In genomic region chr2:152707627-152708026, GRCm38 (mm10) we compare ENCODE assay signal across 7 mouse cellular contexts. TPM values are rescaled to one million over a fixed set of nuclear protein-coding genes. Genes with fewer than 3 reads are reported as not detected.
A peak's percentile ranks its signal among the peaks of the same experiment; 100 is the strongest.
DNase-seq lines count a peak whose midpoint lies in the region; ATAC-seq and TF ChIP-seq lines count a peak whose summit lies in the region.

No protein-coding gene starts in this region.

- ATAC-seq in midbrain, embryonic 14.5 days (ENCODE audit: low FRiP score, low TSS enrichment), result peak; percentile 92
- ATAC-seq in stomach, postnatal 0 days (ENCODE audit: low FRiP score, low TSS enrichment), result peak; percentile 96

- H3K4me3 ChIP-seq in embryonic facial prominence, embryonic 10.5 days, result peak overlapping the region; percentile 61
- peak overlapping the region; percentile 49 for H3K4me3 ChIP-seq in limb, embryonic 10.5 days
- peak overlapping the region; percentile 41 for H3K4me3 ChIP-seq in midbrain, embryonic 14.5 days (replicated peaks; ENCODE audit: low read depth, low read length)
- H3K4me3 ChIP-seq in stomach, postnatal 0 days (ENCODE audit: low read depth, low read length), result peak overlapping the region; percentile 39

- TF ChIP-seq CTCF in brain, embryonic 14.5 days (IDR thresholded peaks at IDR 0.05; ENCODE audit: borderline replicate concordance, extremely low read depth, insufficient read depth, insufficient read length), result no peak
- no peak for TF ChIP-seq CTCF in stomach, postnatal 0 days (IDR thresholded peaks at IDR 0.05; ENCODE audit: low read depth)

- TF ChIP-seq EP300 in stomach, postnatal 0 days (optimal IDR thresholded peaks at IDR 0.05), result peak; percentile 64

- H3K4me2 ChIP-seq in midbrain, embryonic 14.5 days (ENCODE audit: low read length), result peak overlapping the region; percentile 62
- H3K4me2 ChIP-seq in stomach, postnatal 0 days (replicated peaks; ENCODE audit: low read depth), result peak overlapping the region; percentile 63

- peak; percentile 78 for TF ChIP-seq POLR2A in brain, embryonic 14.5 days (IDR thresholded peaks at IDR 0.05; ENCODE audit: borderline replicate concordance, extremely low read depth, insufficient read depth, insufficient read length, poor library complexity, severe bottlenecking)

- H3K36me3 ChIP-seq in embryonic facial prominence, embryonic 10.5 days (replicated peaks), result peaks cover 59% of the 10 kb centered on the region
- H3K36me3 ChIP-seq in limb, embryonic 10.5 days, result peaks cover 57% of the 10 kb centered on the region
- peaks cover 45% of the 10 kb centered on the region for H3K36me3 ChIP-seq in midbrain, embryonic 14.5 days (ENCODE audit: control insufficient read depth, insufficient read depth, low read length)
- peaks cover 21% of the 10 kb centered on the region for H3K36me3 ChIP-seq in stomach, postnatal 0 days (ENCODE audit: control insufficient read depth, insufficient read depth, low read length)

- no peaks in the 10 kb centered on the region for H3K27me3 ChIP-seq in embryonic facial prominence, embryonic 10.5 days (replicated peaks; ENCODE audit: low read depth, poor library complexity, severe bottlenecking)
- H3K27me3 ChIP-seq in limb, embryonic 10.5 days (ENCODE audit: low read depth, poor library complexity, severe bottlenecking), result no peaks in the 10 kb centered on the region
- no peaks in the 10 kb centered on the region for H3K27me3 ChIP-seq in midbrain, embryonic 14.5 days (ENCODE audit: control insufficient read depth, insufficient read depth, low read length)
- H3K27me3 ChIP-seq in stomach, postnatal 0 days (ENCODE audit: control insufficient read depth, insufficient read depth, low read length), result no peaks in the 10 kb centered on the region

- H3K4me1 ChIP-seq in embryonic facial prominence, embryonic 10.5 days, result peaks cover 51% of the 10 kb centered on the region
- peaks cover 54% of the 10 kb centered on the region for H3K4me1 ChIP-seq in limb, embryonic 10.5 days
- peaks cover 10% of the 10 kb centered on the region; the same call in 1 of the 2 replicates for H3K4me1 ChIP-seq in midbrain, embryonic 14.5 days (ENCODE audit: control insufficient read depth, insufficient read depth, low read length)
- H3K4me1 ChIP-seq in stomach, postnatal 0 days (replicated peaks; ENCODE audit: control insufficient read depth, insufficient read depth), result peaks cover 13% of the 10 kb centered on the region; the same call in 1 of the 2 replicates

- DNase-seq in brain, embryonic 14.5 days (ENCODE audit: low read depth), result peak; percentile 93
- peak; percentile 95 for DNase-seq in embryonic facial prominence, embryonic 10.5 days (ENCODE audit: low spot score)
- DNase-seq in gonadal fat pad, adult 2 months (ENCODE audit: low read depth), result peak; percentile 47
- DNase-seq in kidney, adult 11 months, result peak; percentile 95
- DNase-seq in limb, embryonic 10.5 days (ENCODE audit: low spot score), result peak; percentile 96
- DNase-seq in midbrain, embryonic 14.5 days, result peak; percentile 92
- peak; percentile 96 for DNase-seq in stomach, postnatal 0 days (ENCODE audit: low spot score)

- 2% methylated on average over 31 of the region's 31 CpGs for WGBS in embryonic facial prominence, embryonic 10.5 days
- 1% methylated on average over 31 of the region's 31 CpGs for WGBS in limb, embryonic 10.5 days
- WGBS in midbrain, embryonic 14.5 days, result 3% methylated on average over 30 of the region's 31 CpGs
- 9% methylated on average over 29 of the region's 31 CpGs for WGBS in stomach, postnatal 0 days

- no peaks in the 10 kb centered on the region for H3K9me3 ChIP-seq in embryonic facial prominence, embryonic 10.5 days
- H3K9me3 ChIP-seq in limb, embryonic 10.5 days (replicated peaks), result no peaks in the 10 kb centered on the region
- no peaks in the 10 kb centered on the region for H3K9me3 ChIP-seq in midbrain, embryonic 14.5 days (ENCODE audit: control insufficient read depth, low read length)
- H3K9me3 ChIP-seq in stomach, postnatal 0 days (ENCODE audit: control insufficient read depth, low read length), result no peaks in the 10 kb centered on the region

- peak overlapping the region; percentile 94 for H3K27ac ChIP-seq in embryonic facial prominence, embryonic 10.5 days (replicated peaks)
- peak overlapping the region; percentile 94 for H3K27ac ChIP-seq in limb, embryonic 10.5 days
- H3K27ac ChIP-seq in midbrain, embryonic 14.5 days (replicated peaks; ENCODE audit: low read depth, low read length), result peak overlapping the region; percentile 82
- H3K27ac ChIP-seq in stomach, postnatal 0 days (replicated peaks), result peak overlapping the region; percentile 91

- H3K9ac ChIP-seq in midbrain, embryonic 14.5 days (replicated peaks; ENCODE audit: low read length), result peak overlapping the region; percentile 69
- peak overlapping the region; percentile 71 for H3K9ac ChIP-seq in stomach, postnatal 0 days (ENCODE audit: low read length)

RNA-seq across cellular contexts. Expression of gene Mcts2, which starts 20.8 kb away (rescaled TPM):
- 19.7 and 22.9 TPM in 2 replicates for polyA plus RNA-seq in brain, embryonic 14.5 days (2012; rRNA removed)
- polyA plus RNA-seq in embryonic facial prominence, embryonic 10.5 days (2016; fragmentation: Nextera tagmentation; extraction: Ambion mirVana), result 37.6 and 40.2 TPM in 2 replicates
- polyA plus RNA-seq in gonadal fat pad, adult 2 months (2012; rRNA removed), result 7.6 and 9.0 TPM in 2 replicates
- 38.0 and 43.9 TPM in 2 replicates for polyA plus RNA-seq in limb, embryonic 10.5 days (2016; fragmentation: Nextera tagmentation; extraction: Ambion mirVana)
- polyA plus RNA-seq in midbrain, embryonic 14.5 days (2014; fragmentation: Nextera tagmentation; extraction: Ambion mirVana), result 39.9 and 41.4 TPM in 2 replicates
- polyA plus RNA-seq in stomach, postnatal 0 days (2015; fragmentation: Nextera tagmentation; extraction: Ambion mirVana), result 22.9 and 23.4 TPM in 2 replicates

RNA-seq across cellular contexts. Expression of gene Id1, which starts 28.4 kb away (rescaled TPM):
- polyA plus RNA-seq in brain, embryonic 14.5 days (2012; rRNA removed), result 126 TPM in 2 replicates
- polyA plus RNA-seq in embryonic facial prominence, embryonic 10.5 days (2016; fragmentation: Nextera tagmentation; extraction: Ambion mirVana), result 161 and 182 TPM in 2 replicates
- polyA plus RNA-seq in gonadal fat pad, adult 2 months (2012; rRNA removed), result 78.7 and 137 TPM in 2 replicates
- polyA plus RNA-seq in limb, embryonic 10.5 days (2016; fragmentation: Nextera tagmentation; extraction: Ambion mirVana), result 132 and 178 TPM in 2 replicates
- polyA plus RNA-seq in midbrain, embryonic 14.5 days (2014; fragmentation: Nextera tagmentation; extraction: Ambion mirVana), result 33.5 and 38.8 TPM in 2 replicates
- polyA plus RNA-seq in stomach, postnatal 0 days (2015; fragmentation: Nextera tagmentation; extraction: Ambion mirVana), result 191 and 228 TPM in 2 replicates

RNA-seq across cellular contexts. Expression of gene H13, which starts 38.4 kb away (rescaled TPM):
- 188 and 200 TPM in 2 replicates for polyA plus RNA-seq in brain, embryonic 14.5 days (2012; rRNA removed)
- 102 and 110 TPM in 2 replicates for polyA plus RNA-seq in embryonic facial prominence, embryonic 10.5 days (2016; fragmentation: Nextera tagmentation; extraction: Ambion mirVana)
- 162 and 163 TPM in 2 replicates for polyA plus RNA-seq in gonadal fat pad, adult 2 months (2012; rRNA removed)
- 104 and 118 TPM in 2 replicates for polyA plus RNA-seq in limb, embryonic 10.5 days (2016; fragmentation: Nextera tagmentation; extraction: Ambion mirVana)
- 177 and 184 TPM in 2 replicates for polyA plus RNA-seq in midbrain, embryonic 14.5 days (2014; fragmentation: Nextera tagmentation; extraction: Ambion mirVana)
- polyA plus RNA-seq in stomach, postnatal 0 days (2015; fragmentation: Nextera tagmentation; extraction: Ambion mirVana), result 110 and 121 TPM in 2 replicates

RNA-seq across cellular contexts. Expression of gene Cox4i2, which starts 46.3 kb away (rescaled TPM):
- polyA plus RNA-seq in brain, embryonic 14.5 days (2012; rRNA removed), result 4.3 and 4.8 TPM in 2 replicates
- 9.9 and 10.1 TPM in 2 replicates for polyA plus RNA-seq in embryonic facial prominence, embryonic 10.5 days (2016; fragmentation: Nextera tagmentation; extraction: Ambion mirVana)
- 3.8 and 6.0 TPM in 2 replicates for polyA plus RNA-seq in gonadal fat pad, adult 2 months (2012; rRNA removed)
- polyA plus RNA-seq in limb, embryonic 10.5 days (2016; fragmentation: Nextera tagmentation; extraction: Ambion mirVana), result 11.2 and 18.4 TPM in 2 replicates
- polyA plus RNA-seq in midbrain, embryonic 14.5 days (2014; fragmentation: Nextera tagmentation; extraction: Ambion mirVana), result 5.4 and 5.6 TPM in 2 replicates
- 9.8 and 10.6 TPM in 2 replicates for polyA plus RNA-seq in stomach, postnatal 0 days (2015; fragmentation: Nextera tagmentation; extraction: Ambion mirVana)

Comparison
In these comparisons a context has a peak if more than half of its experiments do, and no peak if none do; other contexts are left out.
1. Peak in every context shown above with its lines: DNase-seq, ATAC-seq, H3K4me3 ChIP-seq and H3K27ac ChIP-seq.